Mouse (Mus musculus): ENCODE measurements around the gene Pdzk1.
A peak's percentile ranks its signal among the peaks of the same experiment; 100 is the strongest.

The Pdzk1 gene

GRCm38 (mm10) chr3:96883690-96884089 lies 54.6 kb downstream of the Pdzk1 start:
- peak; percentile 16 for DNase-seq (ENCODE audit: low spot score)

- no peak for DNase-seq (ENCODE audit: low spot score)
Observed at GRCm38 (mm10) chr3:96902336-96902999, 73.4 kb downstream of the Pdzk1 start.

- no peak for DNase-seq (ENCODE audit: low spot score)
Observed at GRCm38 (mm10) chr3:96904393-96904792, 75.3 kb downstream of the Pdzk1 start, which contains the start of gene Gja5. Gene Gja5, plus strand, starts transcription at chr3:96904693.

GRCm38 (mm10) chr3:96904851-96905541 lies 75.9 kb downstream of the Pdzk1 start, which contains the start of gene Gpr89:
Gene Gpr89, minus strand, starts transcription at chr3:96905346.
- DNase-seq (ENCODE audit: low spot score), result peak; percentile 86

GRCm38 (mm10) chr3:96905592-96905991 lies 76.5 kb downstream of the Pdzk1 start:
- DNase-seq (ENCODE audit: low spot score), result no peak
